Mouse (Mus musculus): ENCODE results near the gene Aurka.
A peak's percentile ranks its signal among the peaks of the same experiment; 100 is the strongest.

Gene Aurka

DNA sequence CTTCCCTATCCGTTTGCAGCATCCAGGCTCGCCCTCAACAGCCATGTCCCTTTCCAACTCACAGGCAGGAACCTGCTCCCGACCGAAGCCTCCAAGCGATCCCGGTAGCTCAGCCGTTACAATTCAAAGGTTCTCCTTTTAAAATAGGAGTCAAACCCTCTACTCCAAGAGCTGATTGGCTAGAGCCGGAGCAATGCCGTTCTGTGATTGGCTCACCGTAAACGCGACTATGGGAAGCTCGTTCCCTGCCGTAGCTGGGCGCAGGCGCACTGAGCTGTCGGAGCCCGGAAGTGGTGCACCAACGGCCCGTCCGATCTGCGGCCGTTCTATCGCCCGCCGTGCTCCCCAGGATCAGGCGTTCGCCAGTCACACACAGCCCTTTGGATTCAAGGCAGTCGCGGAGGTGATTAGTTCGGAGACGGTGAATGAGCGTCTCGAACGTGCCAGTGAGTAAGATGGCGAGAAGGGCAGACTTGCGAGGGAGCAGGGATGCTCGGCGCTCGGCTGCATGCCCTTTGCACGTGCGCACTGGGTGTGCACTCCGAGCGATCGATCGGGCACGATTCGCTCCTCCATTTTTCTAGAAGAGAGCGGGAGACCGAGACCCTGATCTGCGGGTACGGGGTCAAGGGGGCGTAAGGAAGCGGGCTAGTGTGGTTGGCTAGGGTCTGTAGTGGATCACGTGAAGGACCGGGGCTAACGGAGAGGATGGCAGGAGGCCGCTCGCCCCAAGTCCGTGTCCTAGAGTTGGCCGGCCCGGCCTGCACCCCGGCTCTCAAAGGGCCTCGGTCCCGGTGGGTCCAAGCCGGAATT is at the start of gene Aurka, which contains the start of gene Cstf1:
TSS of gene Aurka (minus strand) at position 125 of the 813 bp plus-strand sequence.
TSS of gene Cstf1 (plus strand) at position 271 of the 813 bp plus-strand sequence.
- peak; percentile 95 for DNase-seq (ENCODE audit: low spot score)

DNA sequence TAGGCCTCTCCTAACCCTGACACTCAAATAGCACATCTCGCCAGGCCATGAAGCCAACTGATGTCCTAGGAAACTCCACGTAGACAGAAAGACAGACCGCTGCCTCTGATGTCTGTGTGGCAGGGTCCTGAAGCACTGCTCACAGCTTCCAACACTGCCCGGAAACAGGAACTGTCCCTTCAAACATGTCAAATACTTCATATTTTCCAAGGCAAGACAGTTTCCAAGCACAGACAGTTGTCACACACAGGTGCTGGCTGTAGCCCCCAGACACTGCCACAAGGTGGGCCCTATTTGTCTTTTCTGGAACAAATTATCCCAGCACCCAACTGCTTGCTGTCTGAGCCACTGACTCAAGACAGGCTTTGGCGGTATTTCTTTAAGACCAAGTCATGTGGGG is 47.9 kb upstream of the Aurka start:
- DNase-seq (ENCODE audit: low spot score) = no peak

DNA sequence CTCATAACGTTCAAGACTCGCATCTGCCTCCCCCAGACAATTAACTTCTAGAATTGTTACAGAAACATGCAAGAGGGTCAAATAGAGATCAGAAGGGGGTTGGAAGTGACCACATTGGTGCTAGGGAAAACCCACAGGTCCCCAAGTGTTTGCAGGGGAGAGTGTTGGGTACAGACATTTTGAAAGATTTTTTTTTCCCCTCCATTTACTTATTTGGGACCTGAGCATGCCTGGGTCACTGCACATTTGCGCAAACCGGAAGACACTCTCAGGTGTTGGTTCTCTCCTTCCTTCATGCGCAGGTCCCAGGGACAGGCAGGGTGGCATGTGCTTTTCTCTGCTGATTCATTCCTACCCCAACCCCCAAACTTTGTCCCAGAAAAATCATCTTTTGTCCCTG is 46.5 kb upstream of the Aurka start:
- DNase-seq (ENCODE audit: low spot score) = no peak

DNA sequence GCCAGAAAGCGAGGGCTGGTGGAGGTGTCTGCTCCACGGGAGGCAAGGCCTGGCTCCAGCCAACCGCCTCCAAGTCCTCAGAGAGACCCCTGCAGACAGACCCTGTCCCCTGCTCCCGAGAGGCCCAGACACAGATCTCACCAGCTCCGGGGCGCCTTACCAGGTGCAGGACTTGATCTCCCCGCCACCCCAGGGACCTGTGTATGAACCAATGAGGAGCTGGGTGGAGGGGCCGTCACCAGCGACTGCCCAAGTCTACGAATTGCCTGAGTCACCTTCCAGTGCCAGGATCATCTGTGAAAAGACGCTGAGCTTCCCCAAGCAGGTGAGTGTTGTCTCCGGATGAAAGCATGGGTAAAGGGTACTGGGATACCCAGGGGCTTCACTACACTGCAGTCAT is 45.9 kb upstream of the Aurka start:
- no peak for DNase-seq (ENCODE audit: low spot score)

DNA sequence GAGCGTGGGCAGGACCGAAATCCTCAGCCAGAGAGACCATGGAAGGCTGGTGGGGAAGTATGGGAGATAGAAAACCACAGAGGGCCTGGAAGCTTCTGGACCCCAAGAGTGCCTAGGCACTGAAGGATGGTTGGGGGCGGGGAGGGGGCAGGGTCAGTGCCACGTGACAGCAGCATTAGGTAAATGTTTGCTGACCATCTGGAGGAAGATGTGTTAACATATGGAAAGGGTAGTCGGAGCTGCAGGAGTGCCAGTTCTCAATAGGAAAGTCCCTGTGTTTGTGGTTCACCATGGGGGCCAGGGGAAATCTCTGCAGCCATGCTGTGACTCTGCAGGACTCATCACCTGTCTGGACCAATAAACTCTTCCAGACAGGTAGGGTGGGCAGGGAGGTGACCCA is 43.6 kb upstream of the Aurka start:
- no peak for DNase-seq (ENCODE audit: low spot score)

DNA sequence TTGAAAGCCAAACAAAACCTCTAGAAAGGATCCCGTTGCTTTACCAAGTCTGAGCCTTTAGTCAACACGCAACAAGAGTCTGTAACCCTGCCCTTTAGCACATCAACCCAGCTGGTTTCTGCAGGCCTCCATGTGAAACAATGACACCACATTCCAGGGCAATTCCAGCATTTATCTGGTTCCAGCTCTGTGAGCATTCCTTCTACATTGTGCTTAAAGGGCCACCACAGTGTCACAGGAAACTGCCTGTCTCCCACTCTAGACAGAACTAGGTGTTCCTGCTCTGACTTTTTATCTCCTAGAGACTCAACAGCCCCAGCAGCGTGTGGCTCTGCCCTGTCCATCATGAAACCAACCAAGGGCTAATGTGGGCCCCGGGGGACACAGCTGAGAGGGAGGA is 42.9 kb upstream of the Aurka start:
- DNase-seq (ENCODE audit: low spot score) = no peak

DNA sequence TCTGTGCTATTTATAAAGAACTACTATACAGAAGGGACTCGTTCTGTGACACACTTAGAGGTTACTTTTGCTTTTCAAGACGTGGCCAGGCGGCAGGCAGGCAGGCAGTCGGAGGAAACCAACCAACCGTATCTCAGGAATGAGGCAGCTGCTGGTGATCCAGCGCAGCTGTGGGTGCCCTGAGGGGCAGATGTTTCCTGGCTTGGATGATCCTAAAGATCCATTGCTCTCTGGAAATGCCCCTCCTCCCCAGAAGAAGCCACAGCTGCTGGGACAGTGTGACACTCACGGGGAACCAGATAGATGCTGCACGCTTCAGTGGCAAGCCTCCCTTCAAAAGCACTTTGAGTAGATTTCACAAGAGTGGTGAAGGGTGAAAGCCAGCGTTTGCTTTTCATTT is 42.1 kb upstream of the Aurka start:
- no peak for DNase-seq (ENCODE audit: low spot score)

DNA sequence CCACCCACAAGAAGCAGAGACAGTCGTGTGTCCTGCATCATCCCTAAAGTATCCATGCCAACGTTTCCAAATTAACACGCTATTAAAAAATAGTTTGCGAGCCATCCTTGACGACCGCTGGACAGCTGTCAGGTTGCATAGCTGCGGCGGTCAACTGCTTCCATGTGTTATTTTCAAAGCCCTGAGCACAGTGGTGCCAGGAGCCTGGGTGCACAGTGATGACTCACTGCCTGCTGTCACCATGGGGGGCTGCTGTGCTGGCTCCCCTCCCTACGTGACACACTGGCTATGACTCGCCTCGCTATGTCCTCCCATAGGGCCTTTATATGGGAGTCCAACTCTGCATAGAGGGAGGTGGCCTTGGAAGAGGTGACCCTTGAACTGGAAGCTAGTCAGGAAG is 40.8 kb upstream of the Aurka start:
- DNase-seq (ENCODE audit: low spot score) = no peak

DNA sequence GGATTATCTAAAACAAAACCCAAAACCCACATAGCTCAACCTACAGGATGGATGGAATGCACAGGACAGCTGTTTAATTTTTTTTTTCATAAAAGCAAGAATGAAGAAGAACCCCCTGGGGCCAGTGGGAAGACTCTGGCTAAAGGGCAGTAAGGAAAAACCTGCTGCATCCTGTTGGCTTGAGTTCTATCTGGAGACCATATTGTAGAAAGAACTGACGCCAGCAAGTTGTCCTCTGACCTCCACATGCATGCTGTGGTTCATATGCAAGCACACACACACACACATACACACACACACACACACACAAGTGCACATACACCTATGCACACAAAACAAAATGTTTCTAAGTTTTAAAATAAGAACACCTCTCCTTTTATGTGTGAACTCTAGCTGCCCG is 40.4 kb upstream of the Aurka start:
- no peak for DNase-seq (ENCODE audit: low spot score)

DNA sequence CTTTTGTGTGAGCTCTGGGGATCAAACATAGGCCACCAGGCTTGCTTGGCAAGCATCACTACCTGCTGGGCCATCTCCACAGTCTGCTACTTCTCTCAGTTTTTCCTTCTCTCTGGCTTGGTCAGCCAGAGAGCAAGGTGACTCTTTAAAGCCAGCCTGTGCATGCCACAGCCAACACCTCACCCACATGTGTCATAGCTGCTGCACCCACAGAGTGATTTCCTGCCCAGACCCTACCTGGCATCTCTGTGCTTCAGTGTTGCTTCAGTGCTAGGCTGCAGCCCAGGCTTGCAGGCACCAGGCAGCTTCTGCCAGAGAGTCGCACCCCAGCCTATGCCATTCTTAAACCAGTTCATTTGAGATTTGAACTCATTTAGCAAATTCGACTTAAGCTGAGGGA is 37.2 kb upstream of the Aurka start:
- no peak for DNase-seq (ENCODE audit: low spot score)

DNA sequence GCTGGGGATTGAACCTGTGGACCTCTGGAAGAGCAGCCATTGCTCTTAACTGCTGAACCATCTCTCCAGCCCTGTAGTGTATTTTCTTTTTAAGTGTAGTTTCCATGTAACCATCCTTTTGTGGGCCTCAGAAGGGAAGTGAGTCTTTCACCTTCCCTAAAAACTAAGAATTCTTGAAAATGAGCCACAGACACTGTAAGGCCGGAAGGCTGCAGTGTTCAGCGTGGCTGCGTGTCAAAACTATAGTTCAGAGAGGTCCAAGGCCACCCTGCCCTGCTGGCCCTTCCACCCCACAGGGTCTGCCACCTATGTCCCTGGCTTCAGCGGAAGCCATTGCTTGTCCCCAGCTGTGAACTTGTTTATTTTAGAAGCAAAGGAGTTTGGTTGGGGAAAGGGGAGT is 35.8 kb upstream of the Aurka start:
- no peak for DNase-seq (ENCODE audit: low spot score)

DNA sequence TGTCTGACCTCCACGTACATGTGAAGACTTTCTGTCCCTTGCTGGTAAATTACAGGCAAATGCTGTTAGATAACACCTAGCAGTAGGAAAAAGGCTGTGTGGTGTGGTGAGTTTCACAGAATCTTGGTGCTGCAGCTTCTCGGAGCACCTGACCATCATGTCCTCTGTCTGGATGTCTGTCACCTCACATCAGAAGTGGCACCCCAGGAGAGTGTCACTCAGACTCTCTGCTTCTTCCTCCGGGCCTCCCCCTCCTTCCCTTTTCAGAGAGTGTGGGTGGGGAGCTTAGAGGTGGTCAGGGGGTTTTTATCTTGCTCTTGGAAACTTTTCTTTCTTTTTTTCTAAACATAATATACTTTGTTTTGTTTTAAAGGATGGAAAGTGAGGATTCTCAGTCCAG is 34.7 kb upstream of the Aurka start:
- DNase-seq (ENCODE audit: low spot score) = no peak

DNA sequence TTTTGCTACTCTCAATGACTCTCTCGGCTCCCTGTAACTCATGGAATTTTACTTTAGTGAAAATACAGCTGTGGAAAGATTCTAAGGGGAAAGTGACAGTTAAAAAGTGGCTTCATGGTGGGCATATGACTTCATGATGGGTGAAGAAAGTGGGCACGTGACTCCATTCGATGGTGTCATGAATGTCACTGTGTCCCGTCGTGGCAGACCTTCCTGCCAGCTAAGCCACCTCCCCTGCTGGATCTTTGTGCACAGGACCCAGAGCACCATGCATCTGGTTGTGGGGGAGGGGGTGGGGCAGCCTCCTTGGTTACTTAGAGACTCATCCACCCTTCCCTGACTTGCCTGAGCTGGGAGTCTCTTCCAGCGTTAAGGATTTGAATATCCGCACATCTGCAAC is 33.9 kb upstream of the Aurka start:
- DNase-seq (ENCODE audit: low spot score) = no peak

DNA sequence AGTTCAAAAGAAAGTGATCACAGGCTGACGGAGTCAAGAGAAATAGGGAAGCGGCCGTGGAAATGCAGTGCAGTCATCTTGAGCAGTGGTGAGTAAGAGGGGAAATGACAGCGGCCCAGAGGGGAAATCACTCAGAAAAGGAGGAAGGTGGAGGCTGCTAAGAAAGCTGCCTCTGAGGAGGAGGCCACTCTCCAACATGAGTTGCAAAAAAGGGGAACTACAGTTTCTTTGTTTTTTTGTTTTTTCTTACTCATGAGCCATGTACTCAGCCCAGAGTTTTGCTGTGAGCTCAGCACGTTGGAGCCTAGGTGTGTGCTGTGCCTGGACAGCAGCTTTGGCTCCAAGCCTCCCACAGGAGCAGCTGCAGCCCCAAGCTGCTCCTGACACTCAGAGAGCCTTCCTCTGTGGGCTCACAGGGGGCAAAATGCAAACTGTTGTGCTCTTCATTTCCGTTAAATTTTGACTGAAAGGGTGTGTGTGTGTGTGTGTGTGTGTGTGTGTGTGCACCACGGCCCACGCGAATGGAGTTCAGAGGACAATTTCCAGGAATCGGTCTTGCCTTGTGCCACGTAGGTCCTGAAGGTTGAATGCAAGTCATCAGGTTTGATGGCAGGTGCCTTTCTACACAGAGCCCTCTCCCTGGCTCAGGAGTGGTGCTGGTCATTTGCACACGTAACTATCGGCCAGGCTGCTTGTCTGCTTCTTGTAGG is 30.9 kb upstream of the Aurka start:
- peak; percentile 30 for DNase-seq (ENCODE audit: low spot score)

DNA sequence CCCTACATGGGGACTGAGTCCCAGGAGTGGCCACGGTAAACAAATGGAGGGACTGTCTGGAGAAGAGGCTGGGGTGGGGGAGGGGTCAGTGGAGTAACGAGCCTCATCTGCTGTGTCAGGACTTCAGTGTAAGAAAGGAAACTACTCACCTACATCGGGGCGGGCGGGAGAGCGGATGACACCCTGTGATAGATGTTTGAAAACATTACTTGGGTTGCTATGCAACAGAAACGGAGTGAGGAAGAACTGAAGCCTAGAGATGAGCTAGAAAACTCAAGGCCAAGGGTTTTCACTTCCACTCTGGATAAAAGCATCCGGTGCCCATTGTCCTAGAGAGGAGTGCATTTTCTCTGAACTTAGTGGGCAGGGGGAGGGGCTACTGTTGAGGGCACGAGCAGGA is 29.6 kb upstream of the Aurka start:
- DNase-seq (ENCODE audit: low spot score) = no peak

DNA sequence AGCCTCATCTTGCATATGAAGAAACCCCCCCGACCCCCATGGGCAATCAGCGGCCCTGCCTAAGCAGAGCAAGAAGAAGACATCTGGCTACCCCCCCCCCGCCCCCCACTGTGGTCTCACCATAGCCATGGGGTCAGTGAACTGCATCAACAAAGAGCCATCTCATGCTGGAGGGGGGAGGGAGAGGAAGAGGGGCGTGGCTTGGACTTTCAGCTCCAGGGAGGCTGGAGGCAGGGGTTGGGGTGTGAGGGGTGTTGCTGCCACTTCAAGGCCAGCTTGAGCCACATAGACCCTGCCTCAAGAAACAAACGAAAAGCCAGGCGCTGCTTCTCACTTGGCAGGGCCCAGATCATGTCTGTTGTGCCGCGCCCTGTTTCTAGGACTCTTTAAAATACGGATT is 25.6 kb upstream of the Aurka start:
- no peak for DNase-seq (ENCODE audit: low spot score)

DNA sequence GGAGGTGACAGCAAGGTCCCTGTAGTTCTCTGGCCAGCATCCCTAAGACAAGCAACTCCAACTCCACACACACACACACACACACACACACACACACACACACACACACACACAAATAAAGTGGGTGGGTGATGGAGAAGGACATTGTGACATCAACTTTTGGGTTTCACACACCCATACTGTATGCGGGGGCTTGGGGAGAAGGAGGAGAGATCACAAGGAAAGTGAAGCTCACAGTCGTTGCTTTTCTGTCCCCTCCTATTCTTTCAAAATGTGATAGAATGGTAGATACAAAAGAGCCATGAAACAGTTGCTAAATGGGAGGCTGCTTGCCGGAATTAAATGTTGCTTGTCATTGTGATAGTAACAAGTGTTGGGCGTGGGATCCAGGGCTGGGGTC is 24.3 kb upstream of the Aurka start:
- DNase-seq (ENCODE audit: low spot score) = no peak

DNA sequence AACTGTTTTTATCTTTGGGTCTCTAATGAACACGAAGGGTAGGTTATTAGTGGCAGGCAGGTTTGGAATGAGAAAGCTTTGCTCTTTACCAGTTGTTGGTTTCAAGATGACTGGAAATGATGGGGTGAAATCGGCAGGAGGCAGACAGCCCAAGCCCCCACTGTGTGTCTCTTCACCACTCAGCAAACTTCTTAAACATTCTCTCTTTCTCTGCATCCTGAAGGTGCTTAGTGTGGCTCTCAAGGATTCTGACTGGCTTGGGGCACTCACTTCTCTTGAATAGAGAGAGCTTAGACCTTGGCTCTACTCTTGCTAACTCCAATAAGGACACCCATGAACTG is 23.7 kb upstream of the Aurka start:
- no peak for DNase-seq (ENCODE audit: low spot score)

DNA sequence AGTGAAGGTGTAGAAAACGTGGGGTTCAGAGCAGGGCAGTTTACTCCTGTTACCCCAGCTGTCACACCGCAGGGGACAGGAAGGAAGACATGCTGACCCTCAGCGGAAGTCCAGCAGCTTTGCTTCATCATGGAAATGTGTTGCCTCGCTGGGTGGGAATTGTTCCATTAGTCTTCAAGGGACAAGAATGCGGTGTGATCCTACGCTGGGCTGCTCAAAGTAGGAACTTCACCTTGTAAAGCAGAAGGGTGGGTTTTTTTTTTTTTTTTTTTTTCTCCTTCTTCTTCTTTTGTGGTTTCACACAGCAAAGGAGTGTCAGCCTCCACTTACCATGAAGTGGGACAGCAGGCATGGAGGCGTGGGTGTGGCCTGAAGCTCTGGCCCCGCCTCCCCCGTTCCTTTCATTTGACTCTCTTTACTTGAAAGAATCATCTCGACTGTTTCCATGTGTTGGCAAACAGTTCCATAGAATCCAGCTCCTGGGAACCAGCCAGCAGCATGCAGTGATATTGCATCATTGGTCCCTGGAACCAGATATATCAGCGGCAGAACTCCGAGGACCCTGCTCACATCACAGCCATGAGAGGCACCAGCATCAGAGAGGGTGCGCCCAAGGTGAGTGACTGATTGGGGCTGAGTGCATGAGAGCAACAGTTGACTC is 23.2 kb upstream of the Aurka start, which contains the start of gene Cass4:
TSS of gene Cass4 (plus strand) at position 404 of the 661 bp plus-strand sequence.
- DNase-seq (ENCODE audit: low spot score) = no peak

DNA sequence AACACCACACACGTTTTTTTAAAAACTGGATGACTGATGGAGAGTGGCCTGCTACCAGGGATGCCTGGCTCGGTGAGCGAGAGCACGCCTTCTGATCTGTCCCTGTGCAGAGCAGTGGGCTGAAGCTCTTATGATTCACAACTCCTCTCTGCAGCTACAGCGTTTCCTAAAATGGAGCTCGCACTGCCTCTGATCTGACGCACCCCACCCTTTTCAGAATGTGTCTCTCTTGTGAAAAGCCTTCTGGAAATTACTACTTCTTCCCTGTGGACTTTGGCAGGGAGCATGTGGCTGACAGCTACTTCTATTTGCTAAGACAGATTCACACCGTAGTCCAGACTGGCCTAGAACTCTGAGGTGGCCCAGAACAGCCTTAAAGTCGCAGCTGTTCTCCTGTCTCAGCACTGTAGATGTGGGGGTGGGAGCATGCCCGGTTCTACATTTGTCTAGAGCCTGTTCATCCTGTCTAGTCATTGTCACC is 21.7 kb upstream of the Aurka start:
- peak; percentile 32 for DNase-seq (ENCODE audit: low spot score)

DNA sequence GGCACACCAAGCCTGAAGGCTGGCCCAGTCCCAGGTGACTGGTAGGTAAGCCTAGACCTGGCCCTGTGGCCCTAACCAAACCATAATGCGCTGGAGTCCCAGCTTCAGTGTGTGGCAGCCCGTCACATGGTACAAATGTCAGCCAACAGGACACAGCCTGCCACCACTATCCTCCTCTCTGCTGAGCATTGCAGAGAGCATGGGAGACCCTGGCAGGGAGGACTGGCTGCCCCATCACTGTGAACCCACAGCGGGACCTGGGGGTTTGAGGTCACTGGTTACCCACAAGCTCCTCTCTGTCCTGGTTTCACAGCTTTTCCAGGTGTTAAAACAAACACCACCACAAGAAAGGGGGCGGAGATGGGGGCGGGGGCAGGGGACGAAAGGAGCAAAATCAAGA is 20.0 kb upstream of the Aurka start:
- DNase-seq (ENCODE audit: low spot score) = no peak

DNA sequence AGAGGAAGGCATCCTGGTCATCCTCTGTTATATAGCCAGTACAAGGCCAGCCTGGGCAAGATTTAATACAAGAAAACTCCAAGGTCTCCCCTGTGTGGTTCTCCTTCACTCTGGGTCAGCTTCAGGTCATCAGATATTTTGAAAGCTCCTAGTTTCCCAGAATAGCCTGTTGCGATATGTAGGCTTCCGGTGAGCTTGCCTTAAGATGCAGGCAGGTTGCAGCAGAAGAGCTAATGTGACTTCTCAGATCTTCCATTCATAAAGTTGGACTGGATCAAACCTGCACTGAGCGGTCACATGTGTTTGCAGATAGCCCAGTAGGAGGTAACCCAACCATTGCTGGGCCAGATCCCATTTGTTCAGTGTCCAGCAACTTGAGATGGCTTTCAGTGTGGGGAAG is 14.4 kb upstream of the Aurka start:
- DNase-seq (ENCODE audit: low spot score) = no peak

DNA sequence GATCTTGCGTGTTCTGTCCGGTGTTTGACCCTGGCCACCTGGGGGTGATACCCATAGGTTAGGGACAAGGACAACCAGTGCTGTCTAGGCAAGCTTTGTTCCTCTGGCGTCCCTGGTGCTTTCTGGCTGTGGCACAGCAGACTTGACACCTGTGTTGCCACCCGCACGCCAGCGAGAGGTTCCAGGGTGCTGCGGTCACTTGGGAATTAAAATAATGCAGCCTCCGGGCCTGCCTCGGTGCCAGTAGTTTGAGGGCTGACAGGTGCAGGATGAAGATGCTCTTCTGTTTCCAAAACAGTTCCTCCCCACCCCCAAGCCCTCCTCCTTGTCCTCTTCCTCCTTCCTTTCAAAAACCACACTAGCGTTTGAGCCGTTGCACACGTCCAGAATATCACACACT is 11.6 kb upstream of the Aurka start:
- no peak for DNase-seq (ENCODE audit: low spot score)
